Mouse (Mus musculus): ENCODE results near the gene 4930568D16Rik.
A peak's percentile ranks its signal among the peaks of the same experiment; 100 is the strongest.

Gene 4930568D16Rik

GRCm38 (mm10) chr2:35367629-35368028, at the start of gene 4930568D16Rik:
TSS of gene 4930568D16Rik (minus strand) at chr2:35367729.
- DNase-seq = no peak

DNA sequence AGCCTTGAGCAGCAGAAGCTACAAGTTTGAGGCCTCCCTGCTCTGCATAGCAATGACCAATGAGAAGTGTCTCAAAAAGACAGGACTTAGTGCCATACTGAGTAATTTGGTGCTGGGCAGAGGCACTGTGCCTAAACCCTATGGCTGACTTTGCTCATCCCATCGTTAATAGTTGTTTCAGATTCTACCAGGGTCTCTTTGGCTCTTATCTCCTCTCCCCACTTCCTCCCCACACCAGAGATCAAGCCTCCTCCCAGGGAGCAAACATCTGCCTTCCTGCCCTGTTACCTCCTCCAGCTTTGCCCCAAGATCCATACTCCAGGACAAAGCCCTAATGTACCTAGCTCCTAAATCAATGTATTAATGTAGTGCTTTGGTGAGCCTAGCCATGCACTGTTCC, 49.7 kb upstream of the 4930568D16Rik start:
- no peak for DNase-seq

DNA sequence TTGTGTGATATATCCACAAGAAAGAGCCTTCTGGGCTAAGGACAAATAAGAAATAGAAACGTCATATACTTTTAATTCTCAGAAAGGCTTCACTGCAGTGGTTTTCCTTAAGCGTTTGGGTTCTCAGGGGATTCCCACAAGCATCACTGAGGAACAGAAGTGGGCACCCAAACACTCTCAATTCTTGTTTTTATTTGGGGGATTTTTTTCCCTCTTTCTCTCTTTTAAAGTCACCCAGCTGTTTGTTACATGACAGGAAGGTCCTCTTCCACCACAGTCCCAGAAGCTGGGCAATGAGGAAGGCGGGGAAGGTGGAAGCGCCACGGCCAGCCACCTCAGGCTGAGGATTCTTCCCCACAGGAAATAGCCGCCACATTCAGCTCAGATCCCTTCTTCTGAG, 48.9 kb upstream of the 4930568D16Rik start:
- no peak for DNase-seq

DNA sequence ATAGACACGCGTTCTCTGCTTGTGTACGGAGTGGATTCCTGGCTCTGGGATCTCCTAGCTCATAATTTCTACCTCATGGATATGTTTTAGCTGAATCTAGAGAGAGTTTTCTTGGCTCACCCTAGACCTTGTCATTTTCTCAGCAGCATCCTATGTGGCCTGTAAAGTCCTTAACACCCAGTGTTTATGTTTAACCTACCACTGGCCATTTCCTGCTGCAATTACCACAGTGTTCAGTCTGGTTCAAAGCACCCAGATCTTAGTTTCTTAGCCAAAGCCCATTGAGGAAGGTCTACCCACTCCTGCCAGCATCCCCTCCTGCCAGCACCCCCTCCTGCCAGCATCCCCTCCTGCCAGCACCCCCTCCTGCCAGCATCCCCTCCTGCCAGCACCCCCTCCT, 45.3 kb upstream of the 4930568D16Rik start:
- DNase-seq = no peak

DNA sequence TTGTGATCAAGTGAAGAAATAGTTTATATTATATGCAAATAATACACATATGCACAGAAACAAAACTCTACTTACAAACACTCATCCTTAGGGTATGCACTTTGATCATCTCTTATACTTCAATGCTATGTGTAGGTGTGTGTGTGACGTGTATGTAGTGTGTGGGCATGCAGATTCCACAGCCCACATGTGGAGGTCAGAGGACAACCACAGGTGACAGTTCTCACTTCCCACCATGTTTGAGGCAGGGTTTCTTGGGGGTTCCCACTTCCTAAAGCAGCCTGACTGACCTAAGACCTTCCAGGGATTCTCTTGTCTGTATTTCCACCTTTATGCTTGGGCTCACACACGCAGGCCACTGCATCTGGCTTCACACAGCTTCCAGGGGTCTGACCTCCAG, 44.7 kb upstream of the 4930568D16Rik start:
- DNase-seq = no peak

GRCm38 (mm10) chr2:35411640-35412190, 44.2 kb upstream of the 4930568D16Rik start:
- DNase-seq = no peak

GRCm38 (mm10) chr2:35409466-35409865, 41.9 kb upstream of the 4930568D16Rik start:
- DNase-seq = no peak

- no peak for DNase-seq
Measured at GRCm38 (mm10) chr2:35408409-35409110, 41.0 kb upstream of the 4930568D16Rik start.

DNA sequence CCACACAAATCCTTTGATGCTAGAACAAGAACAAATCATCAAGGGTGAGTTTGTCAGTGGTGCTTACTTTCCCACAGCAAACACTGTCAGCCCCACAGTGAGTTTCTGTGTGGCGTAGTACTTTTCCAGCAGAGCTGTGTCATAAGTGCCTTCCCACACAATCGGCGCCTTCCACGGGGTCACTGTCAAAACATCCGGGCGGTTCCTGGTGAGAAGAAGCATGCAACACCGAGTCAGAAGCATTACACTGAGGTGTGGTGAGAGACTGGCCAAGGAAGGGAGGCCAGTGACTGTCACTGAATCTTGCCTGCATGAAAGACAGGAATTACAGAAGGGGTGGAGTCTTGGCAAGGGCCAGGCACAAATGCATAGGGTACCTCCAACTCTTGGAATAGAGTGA, 40.3 kb upstream of the 4930568D16Rik start:
- no peak for DNase-seq

DNA sequence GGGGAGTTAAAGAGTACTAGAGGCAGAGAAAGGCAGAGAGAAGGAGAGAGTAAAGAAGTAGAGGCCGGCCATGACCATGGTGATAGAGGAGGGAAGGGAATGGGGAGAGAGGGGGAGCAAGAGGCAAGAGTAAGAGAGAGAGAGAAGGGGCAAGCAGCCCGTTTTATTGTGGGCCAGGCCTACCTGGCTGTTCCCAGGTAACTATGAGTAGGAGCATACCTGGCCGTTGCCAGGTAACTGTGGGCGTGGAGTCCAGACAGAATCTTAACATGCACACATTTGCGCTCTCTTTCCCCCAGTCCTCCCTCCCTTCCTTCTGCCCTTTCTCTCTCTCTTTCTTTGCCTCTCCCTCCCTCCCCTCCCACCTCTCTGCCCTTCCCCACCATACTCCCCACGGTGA, 39.7 kb upstream of the 4930568D16Rik start:
- no peak for DNase-seq

DNA sequence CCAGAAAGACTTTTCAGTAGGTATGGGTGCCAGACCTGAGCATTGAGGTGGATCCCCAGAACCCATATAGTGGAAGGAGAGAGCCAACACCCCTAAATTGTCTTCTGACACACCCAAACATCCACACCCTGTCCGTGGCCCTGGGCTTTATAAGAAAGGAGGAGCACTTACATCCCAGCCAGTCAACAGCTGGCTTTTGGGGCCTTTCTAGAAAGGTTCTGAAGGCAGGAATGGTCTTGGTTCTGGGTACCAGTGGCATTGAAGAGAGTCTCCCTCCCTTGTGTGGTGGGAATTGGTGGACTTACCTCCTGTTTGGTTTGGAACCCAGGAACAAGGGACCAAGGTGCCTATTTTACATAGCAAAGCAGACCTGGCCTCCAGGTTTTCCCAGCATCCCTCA, 39.1 kb upstream of the 4930568D16Rik start:
- DNase-seq = no peak

- DNase-seq = no peak
Measured at GRCm38 (mm10) chr2:35402391-35402790, 34.9 kb upstream of the 4930568D16Rik start.

DNA sequence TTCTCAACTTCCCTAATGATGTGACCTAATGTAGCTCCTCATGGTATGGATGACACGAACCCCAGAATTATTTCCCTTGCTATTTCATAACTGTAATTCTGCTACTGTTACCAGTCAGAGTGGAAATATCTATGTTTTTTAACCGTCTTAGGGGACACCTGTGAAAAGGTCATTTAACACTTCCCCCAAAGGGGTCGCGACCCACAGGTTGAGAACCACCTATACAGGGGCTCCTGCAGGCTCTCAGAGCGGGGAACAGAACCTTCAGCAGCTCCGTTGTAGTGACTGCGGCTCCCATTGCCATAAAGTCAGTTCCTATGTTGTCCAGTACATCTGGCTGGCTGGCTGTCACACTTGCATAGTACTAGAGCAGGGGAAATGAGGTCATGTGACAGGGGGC, 33.2 kb upstream of the 4930568D16Rik start:
- DNase-seq = no peak

- DNase-seq = no peak
Measured at GRCm38 (mm10) chr2:35398184-35398828, 30.8 kb upstream of the 4930568D16Rik start.

DNA sequence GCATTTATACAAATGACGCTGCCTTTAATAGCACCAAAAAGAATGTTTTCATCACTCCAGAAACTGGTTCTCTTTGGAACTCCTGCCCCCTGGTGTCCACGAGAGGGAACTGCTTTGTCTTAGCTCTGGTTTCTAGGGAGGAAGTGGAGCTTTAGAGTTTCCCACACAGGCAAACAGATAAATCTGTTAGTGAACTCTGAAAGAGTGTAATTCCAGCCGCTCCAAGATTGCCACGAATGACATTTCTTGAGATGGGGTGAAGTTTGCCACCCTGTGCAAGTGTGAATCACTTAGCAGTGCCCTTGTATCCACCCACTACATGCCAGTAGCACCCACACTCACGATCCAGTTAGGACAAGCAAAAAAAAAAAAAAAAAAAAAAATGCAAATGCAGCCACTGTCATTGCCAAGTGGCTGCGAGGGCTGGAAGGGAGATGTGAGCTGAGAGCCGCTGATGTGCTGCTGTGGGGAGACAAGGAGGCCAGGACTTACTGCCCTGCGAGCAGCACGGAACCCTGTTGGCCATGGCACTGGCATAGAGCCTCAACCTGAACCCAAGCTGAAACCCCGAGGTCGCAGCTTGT, 30.2 kb upstream of the 4930568D16Rik start:
- DNase-seq = peak; percentile 71

DNA sequence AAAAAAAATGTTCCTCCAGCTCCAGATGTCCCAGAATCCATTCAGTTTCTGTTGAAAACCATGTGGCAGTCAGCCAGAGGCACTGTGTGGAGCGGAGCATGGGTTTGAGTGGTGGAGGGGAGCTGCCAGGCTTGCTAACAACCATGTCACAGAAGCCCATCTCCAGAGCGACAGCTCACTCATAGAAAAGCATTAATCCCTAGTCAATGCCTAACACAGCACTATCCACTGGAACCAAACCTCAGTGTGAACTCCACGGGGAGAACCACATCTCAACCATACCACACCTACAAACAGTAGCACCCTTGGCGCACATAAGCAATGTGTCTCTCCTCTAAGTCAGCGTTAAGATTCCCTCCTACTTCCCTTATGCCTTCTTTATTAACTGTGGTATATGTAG, 29.6 kb upstream of the 4930568D16Rik start, which contains the start of gene 4930402F06Rik:
4930402F06Rik (minus strand) TSS at position 80 of the 400 bp plus-strand sequence.
- no peak for DNase-seq

- no peak for DNase-seq
Measured at GRCm38 (mm10) chr2:35385441-35385871, 17.9 kb upstream of the 4930568D16Rik start.

GRCm38 (mm10) chr2:35379306-35379705, 11.8 kb upstream of the 4930568D16Rik start:
- DNase-seq = no peak

DNA sequence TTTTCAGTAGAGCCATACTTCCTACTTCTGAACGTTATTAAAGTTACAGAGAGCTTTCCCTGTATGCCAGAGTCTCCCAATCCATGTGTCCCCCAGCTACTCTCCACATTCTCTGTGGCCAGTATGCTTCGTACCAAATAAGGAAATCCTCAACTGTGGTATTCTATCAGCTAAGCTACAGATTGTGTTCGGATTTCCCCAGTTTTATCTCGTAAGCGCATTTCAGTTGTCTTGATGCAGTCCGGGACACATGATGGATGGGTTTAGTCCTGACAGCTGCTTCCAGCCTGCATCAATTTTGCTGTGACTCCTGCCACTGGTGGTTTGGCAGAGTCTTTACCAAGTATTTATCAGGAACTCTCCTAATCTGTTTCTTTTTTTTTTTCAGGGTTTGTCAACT, 10.1 kb upstream of the 4930568D16Rik start:
- no peak for DNase-seq

- peak; percentile 19 for DNase-seq
Measured at GRCm38 (mm10) chr2:35373003-35373402, 5.5 kb upstream of the 4930568D16Rik start.

GRCm38 (mm10) chr2:35370686-35371085, 3.2 kb upstream of the 4930568D16Rik start:
- DNase-seq = no peak

- no peak for DNase-seq
Measured at GRCm38 (mm10) chr2:35349184-35349583, 18.3 kb downstream of the 4930568D16Rik start.

DNA sequence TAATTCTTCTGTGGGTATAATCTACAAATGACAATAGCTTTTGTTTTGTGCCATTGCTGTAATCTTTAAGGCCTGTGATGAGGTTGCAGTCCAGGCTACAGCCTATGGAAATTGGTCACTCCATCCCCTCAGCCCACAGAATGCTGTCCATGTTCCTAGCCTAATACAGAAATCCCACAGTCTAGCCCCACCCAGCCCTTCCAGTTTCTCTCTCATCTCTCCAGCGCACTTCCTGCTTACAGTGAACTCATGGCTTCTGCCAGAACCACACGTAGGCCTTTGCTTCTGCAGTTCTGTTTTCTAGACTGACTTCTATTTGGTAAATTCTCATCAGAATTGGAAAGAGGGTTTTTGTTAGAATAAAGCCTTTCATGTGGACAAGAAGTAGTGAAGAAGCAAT, 21.5 kb downstream of the 4930568D16Rik start:
- DNase-seq = no peak

GRCm38 (mm10) chr2:35342605-35343004, 24.9 kb downstream of the 4930568D16Rik start:
- DNase-seq = no peak

All from kidney, adult 18-20 months (tissue).